35 mouse cellular contexts compared by ENCODE assay signal in the genomic region with DNA sequence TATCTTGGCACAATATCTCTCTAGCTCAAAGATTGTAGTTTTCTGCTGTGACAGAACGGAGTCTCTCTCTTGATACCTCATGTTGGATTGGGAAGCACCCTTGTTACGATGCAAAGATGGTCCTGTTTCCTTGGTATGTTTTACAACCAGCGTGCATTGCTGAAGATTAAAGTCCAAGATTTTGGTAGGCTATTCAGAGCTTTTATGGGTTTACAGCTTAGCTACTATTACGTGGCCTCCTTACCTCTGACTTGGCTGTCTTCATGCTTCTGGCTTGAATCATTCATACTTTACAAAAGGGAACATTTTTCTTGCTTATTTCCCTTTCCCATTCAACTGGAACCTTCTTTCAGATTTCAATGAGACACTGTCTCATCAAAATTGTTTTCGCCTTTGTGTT. TPM values are rescaled to one million over a fixed set of nuclear protein-coding genes. Genes with fewer than 3 reads are reported as not detected.
DNase-seq lines count a peak whose midpoint lies in the region; ATAC-seq and TF ChIP-seq lines count a peak whose summit lies in the region.
"Had no signal": no experiment of that assay in that cellular context is flagged by ENCODE, and none has a peak within 500 bp of the region (broad histone marks: within the 10 kb centered on the region; RNA-seq: fewer than 3 reads in every experiment).

No protein-coding gene starts in this region.

- TF ChIP-seq CTCF in intestine, postnatal 0 days (IDR thresholded peaks at IDR 0.05; ENCODE audit: low read depth) = no peak

- ATAC-seq in intestine, embryonic 14.5 days (replicated peaks; ENCODE audit: low FRiP score, low TSS enrichment, low read depth) = 0 out of 2 replicates have a peak, but pooled peaks have one; percentile 53
- peak; percentile 87 for ATAC-seq in intestine, postnatal 0 days
- no peak for ATAC-seq in frontal cortex, adult (ENCODE audit: low TSS enrichment)
- ATAC-seq in forebrain, embryonic 11.5 days (replicated peaks; ENCODE audit: low FRiP score) = no peak
- ATAC-seq: CD4-positive, CD25-positive, alpha-beta regulatory T cell, adult 4 months; forebrain, embryonic 16.5 days; hindbrain, embryonic 16.5 days had no signal

- WGBS in intestine, embryonic 14.5 days = 72% methylated on average over 5 of the region's 5 CpGs
- WGBS in intestine, postnatal 0 days = 51% methylated on average over 5 of the region's 5 CpGs
- WGBS in hindbrain, embryonic 10.5 days = 93% methylated on average over 5 of the region's 5 CpGs
- 87% methylated on average over 5 of the region's 5 CpGs for WGBS in forebrain, embryonic 11.5 days

- no peaks in the 10 kb centered on the region for H3K27me3 ChIP-seq in intestine, embryonic 14.5 days (replicated peaks; ENCODE audit: control insufficient read depth, insufficient read depth, low read length)
- H3K27me3 ChIP-seq in intestine, postnatal 0 days (replicated peaks; ENCODE audit: control insufficient read depth, insufficient read depth, low read length) = no peaks in the 10 kb centered on the region
- no peaks in the 10 kb centered on the region for H3K27me3 ChIP-seq in hindbrain, embryonic 10.5 days (ENCODE audit: insufficient read depth, poor library complexity, severe bottlenecking)
- H3K27me3 ChIP-seq in forebrain, embryonic 11.5 days (ENCODE audit: control insufficient read depth, insufficient read depth, low read length) = no peaks in the 10 kb centered on the region
- H3K27me3 ChIP-seq: embryonic facial prominence, embryonic 12.5 days; embryonic facial prominence, embryonic 15.5 days; forebrain, embryonic 12.5 days; hindbrain, embryonic 13.5 days had no signal

- H3K4me1 ChIP-seq in intestine, embryonic 14.5 days (replicated peaks; ENCODE audit: control insufficient read depth, insufficient read depth, low read length) = no peaks in the 10 kb centered on the region
- H3K4me1 ChIP-seq in intestine, postnatal 0 days (replicated peaks; ENCODE audit: control insufficient read depth, insufficient read depth, low read length) = peaks cover 4% of the 10 kb centered on the region
- no peaks in the 10 kb centered on the region for H3K4me1 ChIP-seq in hindbrain, embryonic 10.5 days (replicated peaks)
- H3K4me1 ChIP-seq in forebrain, embryonic 11.5 days (replicated peaks; ENCODE audit: control insufficient read depth, insufficient read depth, low read length) = no peaks in the 10 kb centered on the region
- H3K4me1 ChIP-seq: embryonic facial prominence, embryonic 12.5 days; embryonic facial prominence, embryonic 15.5 days; forebrain, embryonic 12.5 days; hindbrain, embryonic 13.5 days had no signal

- peak; percentile 61 for DNase-seq in Muller cell, postnatal 12 days (ENCODE audit: inconsistent ontology term)
- DNase-seq in intestine, embryonic 14.5 days (ENCODE audit: low spot score) = no peak
- no peak for DNase-seq in hindbrain, embryonic 10.5 days (ENCODE audit: low spot score)
- DNase-seq in layer of hippocampus, postnatal 25 days (ENCODE audit: extremely low spot score in 1 of 2, low spot score in 1 of 2) = no peak
- DNase-seq in forebrain, embryonic 11.5 days (ENCODE audit: low spot score) = no peak
- DNase-seq: adrenal gland, adult 2 months; adrenal gland, postnatal 14 days; cerebellum, adult 11 months; cerebellum, adult 2 months; cerebellum, adult 9-11 months; cerebellum, postnatal 25 days; gastrocnemius, adult 2 months; gastrocnemius, postnatal 14 days; heart, adult 11 months had no signal

- H3K36me3 ChIP-seq in intestine, embryonic 14.5 days (ENCODE audit: control insufficient read depth, insufficient read depth, low read length) = no peaks in the 10 kb centered on the region
- H3K36me3 ChIP-seq in intestine, postnatal 0 days (ENCODE audit: control insufficient read depth, insufficient read depth) = no peaks in the 10 kb centered on the region
- H3K36me3 ChIP-seq in hindbrain, embryonic 10.5 days = no peaks in the 10 kb centered on the region
- H3K36me3 ChIP-seq in forebrain, embryonic 11.5 days (ENCODE audit: control insufficient read depth, insufficient read depth, low read length) = no peaks in the 10 kb centered on the region
- H3K36me3 ChIP-seq: embryonic facial prominence, embryonic 12.5 days; embryonic facial prominence, embryonic 15.5 days; forebrain, embryonic 12.5 days; hindbrain, embryonic 13.5 days had no signal

- H3K9ac ChIP-seq in intestine, embryonic 14.5 days (ENCODE audit: low read length) = no peak overlapping the region
- H3K9ac ChIP-seq in intestine, postnatal 0 days (ENCODE audit: low read depth, low read length) = no peak overlapping the region
- no peak overlapping the region for H3K9ac ChIP-seq in forebrain, embryonic 11.5 days (ENCODE audit: low read length)
- H3K9ac ChIP-seq: embryonic facial prominence, embryonic 12.5 days; embryonic facial prominence, embryonic 15.5 days; forebrain, embryonic 12.5 days; hindbrain, embryonic 13.5 days had no signal

- H3K4me3 ChIP-seq in intestine, embryonic 14.5 days (ENCODE audit: low read depth, low read length) = no peak overlapping the region
- no peak overlapping the region for H3K4me3 ChIP-seq in intestine, postnatal 0 days (ENCODE audit: low read depth, low read length)
- no peak overlapping the region for H3K4me3 ChIP-seq in hindbrain, embryonic 10.5 days
- no peak overlapping the region for H3K4me3 ChIP-seq in forebrain, embryonic 11.5 days (ENCODE audit: low read depth, low read length)
- H3K4me3 ChIP-seq: embryonic facial prominence, embryonic 12.5 days; embryonic facial prominence, embryonic 15.5 days; forebrain, embryonic 12.5 days; gastrocnemius, adult 2 months; hindbrain, embryonic 13.5 days had no signal

- H3K9me3 ChIP-seq in intestine, embryonic 14.5 days (ENCODE audit: control insufficient read depth, low read length) = no peaks in the 10 kb centered on the region
- H3K9me3 ChIP-seq in intestine, postnatal 0 days (ENCODE audit: control insufficient read depth) = no peaks in the 10 kb centered on the region
- H3K9me3 ChIP-seq in hindbrain, embryonic 10.5 days = no peaks in the 10 kb centered on the region
- no peaks in the 10 kb centered on the region for H3K9me3 ChIP-seq in forebrain, embryonic 11.5 days (ENCODE audit: control insufficient read depth, low read length)
- H3K9me3 ChIP-seq: embryonic facial prominence, embryonic 12.5 days; embryonic facial prominence, embryonic 15.5 days; forebrain, embryonic 12.5 days; hindbrain, embryonic 13.5 days had no signal

- H3K27ac ChIP-seq in intestine, embryonic 14.5 days (ENCODE audit: low read depth) = no peak overlapping the region
- peak overlapping the region; percentile 50; the same call in 1 of the 2 replicates for H3K27ac ChIP-seq in intestine, postnatal 0 days (ENCODE audit: low read depth, low read length)
- H3K27ac ChIP-seq in hindbrain, embryonic 10.5 days = no peak overlapping the region
- no peak overlapping the region for H3K27ac ChIP-seq in forebrain, embryonic 11.5 days (ENCODE audit: low read depth, low read length)
- H3K27ac ChIP-seq: embryonic facial prominence, embryonic 12.5 days; embryonic facial prominence, embryonic 15.5 days; forebrain, embryonic 12.5 days; gastrocnemius, adult 2 months; hindbrain, embryonic 13.5 days had no signal

- no peak overlapping the region for H3K4me2 ChIP-seq in intestine, embryonic 14.5 days (ENCODE audit: low read length)
- H3K4me2 ChIP-seq in intestine, postnatal 0 days (replicated peaks; ENCODE audit: low read depth) = no peak overlapping the region
- no peak overlapping the region for H3K4me2 ChIP-seq in forebrain, embryonic 11.5 days (ENCODE audit: low read depth, low read length, severe bottlenecking)
- H3K4me2 ChIP-seq: embryonic facial prominence, embryonic 12.5 days; embryonic facial prominence, embryonic 15.5 days; forebrain, embryonic 12.5 days; heart, embryonic 11.5 days; hindbrain, embryonic 13.5 days had no signal

RNA-seq across cellular contexts. Expression of a gene that starts 18.2 kb away (rescaled TPM):
- polyA plus RNA-seq in intestine, embryonic 14.5 days (2014; fragmentation: Nextera tagmentation; extraction: Ambion mirVana) = not detected in 2 replicates
- polyA plus RNA-seq in intestine, postnatal 0 days (2015; fragmentation: Nextera tagmentation; extraction: Ambion mirVana) = 0.94 and 1.8 TPM in 2 replicates
- 0.05 TPM in 1 of 2 replicates, not detected in the other for polyA plus RNA-seq in hindbrain, embryonic 10.5 days (2016; fragmentation: Nextera tagmentation; extraction: Ambion mirVana)
- total RNA-seq in layer of hippocampus, postnatal 25 days (2021) = not detected
- not detected in 2 replicates for polyA plus RNA-seq in forebrain, embryonic 11.5 days (2014; fragmentation: Nextera tagmentation; extraction: Ambion mirVana)
- total RNA-seq: adrenal gland, adult 2 months; adrenal gland, postnatal 14 days; adrenal gland, postnatal 4 days; common myeloid progenitor, adult 5-6 weeks; gastrocnemius, adult 2 months; gastrocnemius, postnatal 14 days; gastrocnemius, postnatal 4 days; heart, adult 8-10 months; heart, postnatal 25 days; hematopoietic stem cell, adult 5-6 weeks; MEL had no signal
- polyA plus RNA-seq: adrenal gland, adult 2 months; CD4-positive, CD25-positive, alpha-beta regulatory T cell, adult 4 months; embryonic facial prominence, embryonic 15.5 days; forebrain, embryonic 16.5 days; frontal cortex, adult 2 months; heart, embryonic 11.5 days; heart, embryonic 14.5 days; heart, postnatal 0 days; hindbrain, embryonic 13.5 days; hindbrain, embryonic 16.5 days had no signal

RNA-seq across cellular contexts. Expression of a gene that starts 39.5 kb away (rescaled TPM):
- 1.9 and 3.5 TPM in 2 replicates for polyA plus RNA-seq in intestine, embryonic 14.5 days (2014; fragmentation: Nextera tagmentation; extraction: Ambion mirVana)
- 129 and 164 TPM in 2 replicates for polyA plus RNA-seq in intestine, postnatal 0 days (2015; fragmentation: Nextera tagmentation; extraction: Ambion mirVana)
- polyA plus RNA-seq in hindbrain, embryonic 10.5 days (2016; fragmentation: Nextera tagmentation; extraction: Ambion mirVana) = not detected in 2 replicates
- not detected for total RNA-seq in layer of hippocampus, postnatal 25 days (2021)
- not detected in 2 replicates for polyA plus RNA-seq in forebrain, embryonic 11.5 days (2014; fragmentation: Nextera tagmentation; extraction: Ambion mirVana)
- total RNA-seq: adrenal gland, adult 2 months; adrenal gland, postnatal 14 days; adrenal gland, postnatal 4 days; common myeloid progenitor, adult 5-6 weeks; gastrocnemius, adult 2 months; gastrocnemius, postnatal 14 days; gastrocnemius, postnatal 4 days; heart, adult 8-10 months; heart, postnatal 25 days; hematopoietic stem cell, adult 5-6 weeks; MEL had no signal
- polyA plus RNA-seq: adrenal gland, adult 2 months; C2C12; CD4-positive, CD25-positive, alpha-beta regulatory T cell, adult 4 months; cerebellum, adult 2 months; forebrain, embryonic 12.5 days; forebrain, embryonic 16.5 days; frontal cortex, adult 2 months; heart, embryonic 11.5 days; heart, postnatal 0 days; hindbrain, embryonic 13.5 days; hindbrain, embryonic 16.5 days had no signal

Comparison
In these comparisons a context has a peak if more than half of its experiments do, and no peak if none do; other contexts are left out.
1. RNA of a gene that starts 39.5 kb away (polyA plus RNA-seq): 129 to 164 TPM in intestine, postnatal 0 days; 1.9 to 3.5 TPM in intestine, embryonic 14.5 days, not detected in hindbrain, embryonic 10.5 days and not detected in forebrain, embryonic 11.5 days; every median in the first group is over 10 times any median in the second.
2. ATAC-seq: peak in intestine, embryonic 14.5 days (single experiment) and intestine, postnatal 0 days (single experiment); none in frontal cortex, adult (single experiment) and forebrain, embryonic 11.5 days (single experiment).